Mouse (Mus musculus) stomach, postnatal 0 days (tissue): ENCODE results near the gene Ptpn13. TPM values are rescaled to one million over a fixed set of nuclear protein-coding genes. Genes with fewer than 3 reads are reported as not detected.

Experiments used
- ATAC-seq: fragments of 200-750 bp; cut with Nextera tagmentation; 2 replicates; pipeline ENCODE4 v1.8.0; 2017; ENCODE audit not compliant: low FRiP score, low TSS enrichment
- DNase-seq: peaks from one replicate; pipeline ENCODE4 v3.0.0-alpha.2; 2016; ENCODE audit warnings: low spot score
- H3K27ac ChIP-seq: fragments of 300-500 bp; sonication (generic); replicated peaks from 2 replicates; pipeline ENCODE4 v1.5.1; 2014; ENCODE audit warnings: mild to moderate bottlenecking, control low read depth
- H3K27me3 ChIP-seq: fragments of 300-500 bp; sonication (generic); 2 replicates; pipeline ENCODE4 v1.6.1; 2014; ENCODE audit warnings: low read length; ENCODE audit not compliant: control insufficient read depth, insufficient read depth
- H3K36me3 ChIP-seq: fragments of 300-500 bp; sonication (generic); 2 replicates; pipeline ENCODE4 v1.6.1; 2014; ENCODE audit warnings: low read length, mixed read lengths; ENCODE audit not compliant: control insufficient read depth, insufficient read depth
- H3K4me1 ChIP-seq: fragments of 300-500 bp; sonication (generic); replicated peaks from 2 replicates; pipeline ENCODE4 v1.6.1; 2014; ENCODE audit warnings: antibody characterized with exemption; ENCODE audit not compliant: control insufficient read depth, insufficient read depth
- H3K4me2 ChIP-seq: fragments of 300-500 bp; sonication (generic); replicated peaks from 2 replicates; pipeline ENCODE4 v1.6.1; 2014; ENCODE audit warnings: low read depth, mild to moderate bottlenecking, control low read depth, moderate library complexity
- H3K4me3 ChIP-seq: fragments of 300-500 bp; sonication (generic); 2 replicates; pipeline ENCODE4 v1.5.1; 2014; ENCODE audit warnings: low read depth, low read length, control low read depth
- H3K9ac ChIP-seq: fragments of 300-500 bp; sonication (generic); 2 replicates; pipeline ENCODE4 v1.6.1; 2014; ENCODE audit warnings: mild to moderate bottlenecking, low read length, control low read depth, mixed read lengths
- H3K9me3 ChIP-seq: fragments of 300-500 bp; sonication (generic); 2 replicates; pipeline ENCODE4 v1.6.1; 2016; ENCODE audit warnings: low read length; ENCODE audit not compliant: control insufficient read depth
- CTCF ChIP-seq: IDR thresholded peaks from 2 replicates; pipeline ENCODE4 v1.5.1; 2016; ENCODE audit warnings: antibody characterized with exemption, low read depth, mild to moderate bottlenecking, moderate library complexity
- EP300 ChIP-seq: optimal IDR thresholded peaks from 2 replicates; pipeline ENCODE3; 2016; ENCODE audit warnings: antibody characterized with exemption
- WGBS: fragments of 180-500 bp; shearing (Covaris S2); extraction: QIAGEN DNeasy Blood & Tissue Kit; methylation state at CpG from one replicate; pipeline ENCODE4 v1.1.7; 2014; 5-methylcytosine and 5-hydroxymethylcytosine counted together
- polyA plus RNA-seq: library from polyadenylated mRNA; unstranded; fragments of >200 nt; fragmentation: Nextera tagmentation; extraction: Ambion mirVana; gene quantifications from 2 replicates; pipeline ENCODE4 v1.2.1, GENCODE M21; 2015

Ptpn13 gene
- polyA plus RNA-seq, 1 experiment from 2014 or later, result 7.6 TPM

GRCm38 (mm10) chr5:103610856-103611472 lies 186.0 kb downstream of the Ptpn13 start:
- no peaks in the 10 kb centered on the region for H3K27me3 ChIP-seq
- 48% methylated on average over 10 of the region's 10 CpGs for WGBS
- no peak overlapping the region for H3K9ac ChIP-seq
- no peak overlapping the region for H3K4me3 ChIP-seq
- no peaks in the 10 kb centered on the region for H3K36me3 ChIP-seq
- H3K4me2 ChIP-seq, result no peak overlapping the region
- DNase-seq, result no peak
- H3K27ac ChIP-seq, result 0 out of 2 replicates have a peak overlapping the region, but pooled peaks have one; percentile 41
- peak; percentile 52 for TF ChIP-seq EP300
- TF ChIP-seq CTCF, result no peak
- H3K4me1 ChIP-seq, result no peaks in the 10 kb centered on the region
- peak; percentile 66; the same call in 1 of the 2 replicates for ATAC-seq
- H3K9me3 ChIP-seq, result no peaks in the 10 kb centered on the region

- Histone ChIP-seq H3K4me1 (no peaks in the 10 kb centered on the region), H3K36me3 (no peaks in the 10 kb centered on the region), H3K27me3 (no peaks in the 10 kb centered on the region), H3K4me2 (no peak overlapping the region), H3K27ac (no peak overlapping the region), H3K4me3 (no peak overlapping the region), H3K9ac (no peak overlapping the region), H3K9me3 (no peaks in the 10 kb centered on the region)
- ATAC-seq (no peak), DNase-seq (no peak)
- no peak for TF ChIP-seq EP300
- peak; percentile 48 for TF ChIP-seq CTCF
- 84% methylated on average over 7 of the region's 7 CpGs for WGBS
These were observed 187.3 kb downstream of the Ptpn13 start for GRCm38 (mm10) chr5:103612316-103612715.

GRCm38 (mm10) chr5:103614356-103614755 lies 189.4 kb downstream of the Ptpn13 start:
- Histone ChIP-seq H3K36me3 (no peaks in the 10 kb centered on the region), H3K4me2 (no peak overlapping the region), H3K27ac (no peak overlapping the region), H3K9me3 (no peaks in the 10 kb centered on the region), H3K4me3 (no peak overlapping the region), H3K4me1 (no peaks in the 10 kb centered on the region), H3K27me3 (no peaks in the 10 kb centered on the region), H3K9ac (no peak overlapping the region)
- 87% methylated on average over 7 of the region's 7 CpGs for WGBS
- DNase-seq, result no peak
- TF ChIP-seq EP300, result no peak
- TF ChIP-seq CTCF, result no peak
- ATAC-seq, result no peak

GRCm38 (mm10) chr5:103617191-103617590 lies 192.2 kb downstream of the Ptpn13 start:
- WGBS, result 74% methylated on average over 9 of the region's 9 CpGs
- no peaks in the 10 kb centered on the region for H3K9me3 ChIP-seq
- no peak overlapping the region for H3K27ac ChIP-seq
- no peaks in the 10 kb centered on the region for H3K27me3 ChIP-seq
- H3K4me2 ChIP-seq, result no peak overlapping the region
- no peaks in the 10 kb centered on the region for H3K4me1 ChIP-seq
- no peak overlapping the region for H3K4me3 ChIP-seq
- TF ChIP-seq EP300 (no peak), CTCF (no peak)
- no peak; the same call in 1 of the 2 replicates for ATAC-seq
- H3K9ac ChIP-seq, result no peak overlapping the region
- H3K36me3 ChIP-seq, result no peaks in the 10 kb centered on the region
- DNase-seq, result no peak

GRCm38 (mm10) chr5:103620301-103620973 lies 195.4 kb downstream of the Ptpn13 start:
- Histone ChIP-seq H3K27ac (peak overlapping the region; percentile 75), H3K9me3 (no peaks in the 10 kb centered on the region), H3K4me2 (no peak overlapping the region), H3K4me1 (no peaks in the 10 kb centered on the region), H3K4me3 (no peak overlapping the region), H3K9ac (no peak overlapping the region), H3K36me3 (no peaks in the 10 kb centered on the region), H3K27me3 (no peaks in the 10 kb centered on the region)
- 33% methylated on average over 12 of the region's 12 CpGs for WGBS
- ATAC-seq, result peak; percentile 78
- DNase-seq, result peak; percentile 37
- peak; percentile 91 for TF ChIP-seq EP300
- no peak for TF ChIP-seq CTCF

GRCm38 (mm10) chr5:103622321-103622720 lies 197.3 kb downstream of the Ptpn13 start:
- no peak for ATAC-seq
- 61% methylated on average over 5 of the region's 5 CpGs for WGBS

More at GRCm38 (mm10) chr5:103622321-103622720, 197.3 kb downstream of the Ptpn13 start:
- no peak overlapping the region for H3K9ac ChIP-seq
- H3K9me3 ChIP-seq, result no peaks in the 10 kb centered on the region
- no peak overlapping the region for H3K4me2 ChIP-seq
- H3K27me3 ChIP-seq, result no peaks in the 10 kb centered on the region
- no peak for DNase-seq
- no peaks in the 10 kb centered on the region for H3K36me3 ChIP-seq
- no peak for TF ChIP-seq EP300
- no peak for TF ChIP-seq CTCF
- no peak overlapping the region for H3K4me3 ChIP-seq
- no peak overlapping the region; the same call in 1 of the 2 replicates for H3K27ac ChIP-seq
- H3K4me1 ChIP-seq, result no peaks in the 10 kb centered on the region
